Mouse (Mus musculus) kidney, postnatal 0 days (tissue): ENCODE results near the gene Tgfb1. TPM values are rescaled to one million over a fixed set of nuclear protein-coding genes. Genes with fewer than 3 reads are reported as not detected.

Source experiments
- ATAC-seq: fragments of 200-750 bp; cut with Nextera tagmentation; replicated peaks from 2 replicates; pipeline ENCODE4 v1.8.0; 2017; ENCODE audit warnings: low read depth, moderate number of reproducible peaks, moderate TSS enrichment, moderate library complexity; ENCODE audit not compliant: low FRiP score
- DNase-seq: peaks from one replicate; pipeline ENCODE4 v3.0.0-alpha.2; 2016; ENCODE audit warnings: low spot score
- H3K27ac ChIP-seq: fragments of 300-500 bp; sonication (generic); 2 replicates; pipeline ENCODE4 v1.5.1; 2014; ENCODE audit warnings: mild to moderate bottlenecking
- H3K27me3 ChIP-seq: fragments of 300-500 bp; sonication (generic); 2 replicates; pipeline ENCODE4 v1.6.1; 2014; ENCODE audit warnings: low read length, mixed read lengths; ENCODE audit not compliant: insufficient read depth
- H3K36me3 ChIP-seq: fragments of 300-500 bp; sonication (generic); 2 replicates; pipeline ENCODE4 v1.6.1; 2014; ENCODE audit warnings: low read length, mixed read lengths; ENCODE audit not compliant: insufficient read depth
- H3K4me1 ChIP-seq: fragments of 300-500 bp; sonication (generic); replicated peaks from 2 replicates; pipeline ENCODE4 v1.6.1; 2014; ENCODE audit warnings: antibody characterized with exemption, low read length, mixed read lengths; ENCODE audit not compliant: insufficient read depth
- H3K4me2 ChIP-seq: fragments of 300-500 bp; sonication (generic); 2 replicates; pipeline ENCODE4 v1.6.1; 2014; ENCODE audit warnings: mild to moderate bottlenecking, low read length, moderate library complexity, mixed read lengths
- H3K4me3 ChIP-seq: fragments of 300-500 bp; sonication (generic); replicated peaks from 2 replicates; pipeline ENCODE4 v1.5.1; 2014; ENCODE audit warnings: low read depth, low read length
- H3K9ac ChIP-seq: fragments of 300-500 bp; sonication (generic); 2 replicates; pipeline ENCODE4 v1.6.1; 2014; ENCODE audit warnings: low read depth, low read length
- H3K9me3 ChIP-seq: fragments of 300-500 bp; sonication (generic); replicated peaks from 2 replicates; pipeline ENCODE4 v1.6.1; 2016; ENCODE audit warnings: low read length, inconsistent platforms, mixed read lengths
- CTCF ChIP-seq: IDR thresholded peaks from 2 replicates; pipeline ENCODE4 v1.5.1; 2016; ENCODE audit warnings: antibody characterized with exemption, low read depth, mild to moderate bottlenecking, moderate library complexity
- WGBS: fragments of 180-500 bp; shearing (Covaris S2); extraction: QIAGEN DNeasy Blood & Tissue Kit; methylation state at CpG from one replicate; pipeline ENCODE4 v1.1.7; 2014; 5-methylcytosine and 5-hydroxymethylcytosine counted together
- polyA plus RNA-seq: library from polyadenylated mRNA; unstranded; fragments of >200 nt; fragmentation: Nextera tagmentation; extraction: Ambion mirVana; gene quantifications from 2 replicates; pipeline ENCODE4 v1.2.1, GENCODE M21; 2015

Tgfb1 gene
- polyA plus RNA-seq, 1 experiment from 2014 or later = 3.6 TPM

GRCm38 (mm10) chr7:25647574-25648123, 39.2 kb upstream of the Tgfb1 start:
- H3K9ac ChIP-seq = no peak overlapping the region
- H3K4me2 ChIP-seq = no peak overlapping the region
- H3K27ac ChIP-seq = no peak overlapping the region
- no peaks in the 10 kb centered on the region for H3K27me3 ChIP-seq
- no peak overlapping the region for H3K4me3 ChIP-seq
- no peaks in the 10 kb centered on the region for H3K4me1 ChIP-seq
- no peaks in the 10 kb centered on the region for H3K9me3 ChIP-seq
- WGBS = 47% methylated on average over 5 of the region's 5 CpGs
- ATAC-seq (no peak), DNase-seq (no peak)
- peak; percentile 33; the same call in 1 of the 2 replicates for TF ChIP-seq CTCF
- H3K36me3 ChIP-seq = no peaks in the 10 kb centered on the region

GRCm38 (mm10) chr7:25649839-25650238, 37.0 kb upstream of the Tgfb1 start:
- H3K4me1 ChIP-seq = no peaks in the 10 kb centered on the region
- no peak for ATAC-seq
- whole genome bisulfite sequencing = 76% methylated on average over 5 of the region's 5 CpGs
- H3K9ac ChIP-seq = no peak overlapping the region
- H3K36me3 ChIP-seq = no peaks in the 10 kb centered on the region
- no peak overlapping the region for H3K4me2 ChIP-seq
- TF ChIP-seq CTCF = no peak
- H3K27ac ChIP-seq = no peak overlapping the region
- no peaks in the 10 kb centered on the region for H3K27me3 ChIP-seq
- no peak for DNase-seq
- H3K4me3 ChIP-seq = no peak overlapping the region
- H3K9me3 ChIP-seq = no peaks in the 10 kb centered on the region

- H3K36me3 ChIP-seq = no peaks in the 10 kb centered on the region
- TF ChIP-seq CTCF = no peak
- no peak overlapping the region for H3K4me2 ChIP-seq
- no peaks in the 10 kb centered on the region for H3K9me3 ChIP-seq
- 79% methylated on average over 8 of the region's 8 CpGs for WGBS
- DNase-seq = no peak
- no peaks in the 10 kb centered on the region for H3K27me3 ChIP-seq
- H3K4me3 ChIP-seq = no peak overlapping the region
- no peak for ATAC-seq
- no peaks in the 10 kb centered on the region for H3K4me1 ChIP-seq
- H3K9ac ChIP-seq = no peak overlapping the region
- H3K27ac ChIP-seq = no peak overlapping the region
These were observed 35.5 kb upstream of the Tgfb1 start for GRCm38 (mm10) chr7:25651281-25651680.

- Histone ChIP-seq H3K27me3 (no peaks in the 10 kb centered on the region), H3K4me1 (0 out of 2 replicates have a peak, but pooled peaks cover 2% of the 10 kb centered on the region), H3K36me3 (no peaks in the 10 kb centered on the region), H3K4me3 (no peak overlapping the region), H3K27ac (no peak overlapping the region), H3K9me3 (no peaks in the 10 kb centered on the region), H3K4me2 (no peak overlapping the region), H3K9ac (no peak overlapping the region)
- no peak for TF ChIP-seq CTCF
- WGBS = 83% methylated on average over 12 of the region's 12 CpGs
- DNase-seq = no peak
- ATAC-seq = no peak
These were observed 34.5 kb upstream of the Tgfb1 start for GRCm38 (mm10) chr7:25652244-25652759.

- DNase-seq = no peak
These were observed 31.0 kb upstream of the Tgfb1 start for GRCm38 (mm10) chr7:25655601-25656428.

GRCm38 (mm10) chr7:25657785-25658184, 29.0 kb upstream of the Tgfb1 start:
- no peak for ATAC-seq
- Histone ChIP-seq H3K27me3 (no peaks in the 10 kb centered on the region), H3K9ac (peak overlapping the region; percentile 73), H3K4me2 (peak overlapping the region; percentile 66), H3K27ac (peak overlapping the region; percentile 85; the same call in 1 of the 2 replicates), H3K36me3 (no peaks in the 10 kb centered on the region), H3K9me3 (no peaks in the 10 kb centered on the region), H3K4me3 (peak overlapping the region; percentile 59), H3K4me1 (0 out of 2 replicates have a peak, but pooled peaks cover 4% of the 10 kb centered on the region)
- TF ChIP-seq CTCF = no peak
- no peak for DNase-seq
- 32% methylated on average over 10 of the region's 10 CpGs for WGBS

More at GRCm38 (mm10) chr7:25655601-25656428, 31.0 kb upstream of the Tgfb1 start:
- Histone ChIP-seq H3K9ac (no peak overlapping the region), H3K36me3 (no peaks in the 10 kb centered on the region), H3K27me3 (no peaks in the 10 kb centered on the region), H3K27ac (no peak overlapping the region), H3K4me3 (no peak overlapping the region), H3K9me3 (no peaks in the 10 kb centered on the region), H3K4me1 (0 out of 2 replicates have a peak, but pooled peaks cover 4% of the 10 kb centered on the region), H3K4me2 (no peak overlapping the region)
- ATAC-seq = no peak
- no peak for TF ChIP-seq CTCF
- WGBS = 80% methylated on average over 11 of the region's 11 CpGs
